Mouse (Mus musculus) lung, postnatal 14 days (tissue): ENCODE measurements around the gene Tmem236.
"Not testable (repeated sequence)": the region's sequence is repeated elsewhere in the genome, so short reads cannot be mapped to it uniquely, and the experiment has no call there.

Experiments
- DNase-seq: peaks from one replicate; pipeline ENCODE4 v3.0.0; 2021

The Tmem236 gene

DNA sequence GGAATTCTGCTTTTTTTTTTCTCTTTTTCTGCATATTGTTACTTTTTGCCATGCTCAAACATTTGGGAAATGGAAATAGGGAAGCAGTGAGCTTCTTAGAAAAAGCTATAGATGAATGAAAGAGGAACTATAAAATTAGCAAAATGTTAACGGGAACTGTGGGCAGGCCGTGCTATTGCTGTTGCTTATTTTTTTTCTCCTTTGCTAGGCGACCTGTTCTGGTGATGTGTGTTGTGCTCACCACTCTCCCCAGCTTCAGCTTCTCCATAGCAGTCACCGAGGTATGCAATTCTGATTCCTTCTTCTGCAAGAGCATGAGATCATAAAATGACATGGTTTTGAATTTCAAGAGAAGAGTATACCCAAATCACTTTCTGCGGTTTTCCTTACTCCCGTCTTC lies 17.7 kb downstream of the Tmem236 start:
- no peak for DNase-seq

- not testable (repeated sequence) for DNase-seq
These were observed 24.1 kb downstream of the Tmem236 start for GRCm38 (mm10) chr2:14198325-14198903.

DNA sequence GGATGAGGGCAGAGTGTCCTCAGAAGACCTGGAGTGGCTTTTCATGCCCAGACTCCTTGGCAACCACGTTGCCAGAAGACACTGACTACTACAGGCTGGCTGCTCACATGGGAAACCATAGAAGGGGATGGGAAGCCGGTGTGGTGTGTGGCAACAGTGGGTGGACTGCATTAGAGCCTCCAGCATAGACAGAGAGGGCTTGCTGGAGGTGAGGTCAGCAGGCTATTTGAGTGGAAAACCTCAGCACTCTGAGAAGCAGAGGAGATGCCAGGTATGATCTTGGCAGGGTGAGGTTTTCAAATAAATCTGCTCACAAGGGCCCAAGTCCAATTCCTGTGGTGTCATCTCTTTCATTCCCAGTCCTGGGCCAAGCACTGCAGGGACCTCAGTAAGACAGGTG lies 25.3 kb downstream of the Tmem236 start:
- no peak for DNase-seq

DNA sequence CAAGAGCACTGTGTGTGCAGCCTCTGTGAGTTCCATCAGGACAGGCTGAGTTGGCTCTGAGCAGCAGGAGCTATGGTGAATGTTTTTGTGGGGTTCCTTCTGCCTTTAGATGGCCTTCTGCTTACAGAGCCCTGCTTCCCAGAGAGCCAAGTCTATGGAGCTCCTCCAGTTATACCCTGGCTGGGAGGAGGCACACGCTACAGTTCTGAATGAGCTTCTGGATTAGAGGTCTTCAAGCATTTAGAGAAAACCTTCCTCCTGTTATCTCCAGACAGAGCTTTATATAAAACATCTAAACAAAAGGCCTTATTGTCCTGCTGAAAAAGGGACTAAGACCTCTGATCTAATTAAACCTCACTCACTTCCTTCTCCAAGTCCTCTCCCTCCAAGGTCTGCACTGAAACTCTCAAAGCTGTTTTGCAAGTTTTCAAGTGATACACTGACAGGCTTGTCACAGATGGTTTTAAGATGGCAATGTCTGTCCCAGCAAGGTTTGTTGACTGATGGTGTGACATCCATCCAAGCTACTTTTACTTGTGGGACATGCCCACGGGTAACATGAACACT lies 26.6 kb downstream of the Tmem236 start:
- DNase-seq = not testable (repeated sequence)

GRCm38 (mm10) chr2:14204308-14204707 lies 30.0 kb downstream of the Tmem236 start:
- no peak for DNase-seq

DNA sequence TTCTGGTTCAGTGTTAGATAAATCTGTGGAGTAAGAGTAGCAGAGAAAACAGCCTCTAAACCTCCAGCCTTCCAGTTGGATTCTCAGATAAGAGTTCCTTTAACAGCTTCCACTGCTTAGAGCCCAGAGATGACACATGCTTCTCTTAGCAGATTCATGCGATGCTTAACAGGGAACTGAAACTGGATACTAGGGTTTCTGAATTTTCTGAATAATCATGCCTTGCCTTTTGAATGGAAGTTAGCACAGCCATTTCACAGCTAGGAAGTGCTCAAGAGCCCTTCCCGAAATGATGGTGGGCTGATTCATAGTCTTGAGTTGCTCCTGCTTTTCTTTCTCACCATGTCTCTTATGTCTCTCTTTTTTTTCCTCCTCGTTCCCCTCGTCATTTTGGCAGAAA lies 32.5 kb downstream of the Tmem236 start:
- no peak for DNase-seq

DNA sequence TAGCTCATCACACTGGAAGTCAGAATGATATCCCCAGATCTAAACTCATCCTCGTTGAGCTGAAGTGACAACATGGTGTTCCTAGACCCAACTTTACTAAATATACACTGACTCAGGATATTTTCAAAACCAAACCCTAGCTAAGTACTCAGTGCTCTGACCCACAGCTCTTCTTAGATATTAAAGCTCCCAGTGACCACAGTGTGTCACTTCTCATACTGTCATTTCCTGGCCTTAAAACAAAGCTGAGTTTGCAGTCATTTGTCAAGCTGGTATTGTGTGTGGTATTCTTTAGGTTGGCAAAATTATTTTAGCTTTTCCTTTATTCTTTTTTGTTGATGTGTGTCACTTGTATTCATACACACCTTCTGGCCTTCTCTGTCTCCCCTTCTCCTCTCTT lies 36.4 kb downstream of the Tmem236 start:
- DNase-seq = no peak

DNA sequence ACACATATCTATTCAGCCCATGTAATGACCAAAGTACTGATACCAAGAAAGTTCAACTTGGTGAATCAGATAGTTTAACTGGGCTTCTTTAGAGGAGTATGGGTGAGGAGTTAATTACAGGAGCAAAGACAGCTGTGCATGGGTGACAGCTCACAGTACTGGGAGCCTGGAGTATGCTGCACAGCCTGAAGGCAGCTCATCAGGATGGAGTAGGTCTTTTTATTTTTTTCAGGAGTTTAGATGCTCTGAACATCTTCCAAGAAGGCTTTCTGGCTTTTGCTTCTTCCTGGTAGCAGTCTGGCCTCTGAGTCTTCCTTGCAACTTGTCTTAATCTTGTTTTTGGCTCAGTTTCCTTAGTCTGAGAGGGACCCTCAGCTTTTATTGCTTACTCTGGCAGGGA lies 37.3 kb downstream of the Tmem236 start:
- DNase-seq = no peak

GRCm38 (mm10) chr2:14214764-14215163 lies 40.4 kb downstream of the Tmem236 start:
- DNase-seq = no peak

GRCm38 (mm10) chr2:14216653-14217052 lies 42.3 kb downstream of the Tmem236 start:
- no peak for DNase-seq

GRCm38 (mm10) chr2:14218126-14218525 lies 43.8 kb downstream of the Tmem236 start:
- DNase-seq = no peak

DNA sequence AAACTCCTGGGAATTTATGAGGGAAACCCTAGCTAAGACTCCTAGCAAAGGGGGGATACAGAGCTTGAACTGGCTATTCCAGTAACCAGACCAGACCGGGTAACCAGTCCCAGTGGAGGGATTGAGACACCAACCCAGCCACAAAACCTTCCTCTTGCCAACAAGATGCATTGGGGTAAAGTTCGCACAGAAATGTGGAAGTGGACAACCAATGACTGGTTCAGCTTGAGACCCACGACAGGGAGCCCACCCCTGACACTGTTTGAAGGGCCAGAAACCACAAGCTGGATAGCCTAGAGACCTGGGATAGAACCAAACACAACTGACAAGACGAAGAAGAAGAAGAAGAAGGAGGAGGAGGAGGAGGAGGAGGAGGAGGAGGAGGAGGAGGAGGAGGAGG lies 50.1 kb downstream of the Tmem236 start:
- no peak for DNase-seq

- DNase-seq = peak; percentile 23
These were observed 54.2 kb downstream of the Tmem236 start for GRCm38 (mm10) chr2:14228495-14228894.

GRCm38 (mm10) chr2:14229149-14229548 lies 54.8 kb downstream of the Tmem236 start, which contains the start of gene Mrc1:
Gene Mrc1, plus strand, starts transcription at chr2:14229392.
- no peak for DNase-seq

GRCm38 (mm10) chr2:14229979-14230378 lies 55.7 kb downstream of the Tmem236 start:
- DNase-seq = no peak

DNA sequence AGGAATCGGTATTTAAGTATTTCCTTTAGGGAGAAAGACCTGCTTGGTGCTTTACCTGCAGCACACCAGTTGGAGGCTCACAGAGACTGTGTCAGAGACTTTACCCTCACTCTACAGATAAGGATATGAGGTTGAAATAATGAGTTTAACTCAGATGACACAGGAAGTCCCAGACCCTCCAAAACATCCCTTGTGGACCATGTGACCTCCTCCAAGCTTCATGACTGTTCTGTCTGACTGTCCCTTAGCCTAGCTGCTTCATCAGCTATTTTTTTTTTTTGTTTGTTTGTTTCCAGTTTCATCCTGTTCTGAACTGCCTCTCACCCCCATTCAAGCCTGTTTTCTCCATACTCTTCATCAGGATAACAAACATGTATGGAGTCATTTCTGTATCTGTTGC lies 58.6 kb downstream of the Tmem236 start:
- no peak for DNase-seq

DNA sequence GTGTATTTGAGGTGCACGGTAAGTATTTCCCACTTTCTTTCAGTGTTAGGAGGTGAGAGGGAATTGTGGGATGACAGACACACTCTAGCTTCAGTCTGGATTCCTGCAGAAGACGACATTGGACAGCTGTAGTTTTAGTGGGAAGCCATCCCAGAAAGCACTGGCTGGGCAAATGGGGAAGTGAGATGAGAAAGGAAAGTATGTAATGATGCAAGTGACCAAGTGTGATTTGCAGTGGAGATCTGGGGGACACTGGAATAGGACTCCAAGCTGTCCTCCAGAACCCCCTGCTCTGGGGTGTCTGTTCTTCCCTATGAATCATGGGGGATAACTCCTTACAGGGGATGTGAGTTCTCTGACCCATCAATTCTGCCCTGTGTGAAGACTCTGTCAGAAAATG lies 59.7 kb downstream of the Tmem236 start:
- no peak for DNase-seq

GRCm38 (mm10) chr2:14235319-14235718 lies 61.0 kb downstream of the Tmem236 start:
- no peak for DNase-seq

DNA sequence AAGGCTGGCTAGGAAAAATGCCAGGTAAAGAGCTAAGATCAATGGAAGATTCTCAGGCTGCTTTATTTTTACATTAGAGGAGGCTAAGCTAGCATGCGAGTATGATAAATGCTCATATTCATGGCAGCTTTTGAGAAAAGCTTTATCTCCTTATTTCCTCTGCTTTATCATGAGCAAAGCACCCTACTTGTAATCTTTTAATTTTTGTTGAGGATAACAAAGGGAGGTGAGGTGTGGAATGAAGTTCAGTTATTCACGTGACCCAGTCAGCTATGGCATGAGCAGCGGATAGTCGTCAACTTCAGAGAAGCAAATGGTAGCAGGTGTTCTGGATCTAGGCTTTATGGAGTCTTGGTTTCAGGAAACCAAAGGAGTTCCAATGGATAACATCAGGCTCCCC lies 62.6 kb downstream of the Tmem236 start:
- DNase-seq = no peak

DNA sequence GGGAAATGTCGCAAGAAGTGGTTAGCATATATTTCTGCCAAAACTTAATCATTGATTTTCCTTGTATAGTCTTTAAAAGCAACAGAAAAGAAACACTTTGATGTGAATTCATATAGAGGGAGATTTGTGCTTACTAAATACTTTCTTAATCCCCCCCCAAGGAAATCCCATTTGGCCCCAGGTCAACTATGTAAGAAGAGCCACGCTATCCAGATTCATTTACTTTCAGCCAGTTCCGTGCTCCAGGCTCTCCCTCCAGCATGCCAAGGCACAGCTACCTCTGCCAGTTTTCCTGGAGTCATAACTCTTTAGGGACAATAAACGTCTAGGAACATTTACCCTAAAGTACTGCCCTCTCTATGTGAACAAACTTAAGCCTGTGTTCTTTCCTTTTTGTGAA lies 63.4 kb downstream of the Tmem236 start:
- no peak for DNase-seq

- DNase-seq = no peak
These were observed 64.8 kb downstream of the Tmem236 start for GRCm38 (mm10) chr2:14239151-14239550.

DNA sequence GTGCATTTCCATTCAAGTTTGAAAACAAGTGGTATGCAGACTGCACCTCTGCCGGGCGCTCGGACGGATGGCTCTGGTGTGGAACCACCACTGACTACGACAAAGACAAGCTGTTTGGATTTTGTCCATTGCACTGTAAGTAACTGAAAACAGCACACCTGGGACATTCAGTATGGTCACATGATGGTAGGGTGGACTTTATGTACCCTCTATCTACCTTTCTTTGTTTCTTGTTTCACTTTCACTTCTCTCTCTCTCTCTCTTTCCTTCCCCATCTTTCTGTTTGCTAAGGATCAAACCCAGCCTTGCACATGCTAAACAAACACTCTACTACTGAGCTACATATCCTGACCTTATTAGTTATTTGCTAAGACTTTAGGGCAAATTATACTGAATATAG lies 69.8 kb downstream of the Tmem236 start:
- no peak for DNase-seq

DNA sequence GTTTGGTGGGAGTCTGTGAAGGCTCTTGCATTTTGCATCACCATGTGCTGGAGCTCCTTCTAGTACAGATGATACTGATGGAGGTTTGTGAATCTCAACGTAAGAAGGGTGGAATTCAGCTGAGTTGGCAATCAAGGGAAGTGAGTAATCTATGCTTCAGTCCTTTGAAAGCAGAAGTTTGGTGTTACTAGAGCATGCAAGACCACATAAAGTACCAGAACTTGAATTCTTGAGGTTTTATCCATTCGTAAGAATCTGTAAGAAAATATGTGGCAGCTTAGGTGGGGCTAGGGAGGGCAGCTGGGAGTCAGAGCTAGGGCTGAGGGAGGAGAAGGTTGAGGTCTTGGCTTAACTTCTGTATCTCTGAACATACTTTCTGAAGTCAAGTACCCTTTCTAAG lies 70.3 kb downstream of the Tmem236 start:
- DNase-seq = no peak

DNA sequence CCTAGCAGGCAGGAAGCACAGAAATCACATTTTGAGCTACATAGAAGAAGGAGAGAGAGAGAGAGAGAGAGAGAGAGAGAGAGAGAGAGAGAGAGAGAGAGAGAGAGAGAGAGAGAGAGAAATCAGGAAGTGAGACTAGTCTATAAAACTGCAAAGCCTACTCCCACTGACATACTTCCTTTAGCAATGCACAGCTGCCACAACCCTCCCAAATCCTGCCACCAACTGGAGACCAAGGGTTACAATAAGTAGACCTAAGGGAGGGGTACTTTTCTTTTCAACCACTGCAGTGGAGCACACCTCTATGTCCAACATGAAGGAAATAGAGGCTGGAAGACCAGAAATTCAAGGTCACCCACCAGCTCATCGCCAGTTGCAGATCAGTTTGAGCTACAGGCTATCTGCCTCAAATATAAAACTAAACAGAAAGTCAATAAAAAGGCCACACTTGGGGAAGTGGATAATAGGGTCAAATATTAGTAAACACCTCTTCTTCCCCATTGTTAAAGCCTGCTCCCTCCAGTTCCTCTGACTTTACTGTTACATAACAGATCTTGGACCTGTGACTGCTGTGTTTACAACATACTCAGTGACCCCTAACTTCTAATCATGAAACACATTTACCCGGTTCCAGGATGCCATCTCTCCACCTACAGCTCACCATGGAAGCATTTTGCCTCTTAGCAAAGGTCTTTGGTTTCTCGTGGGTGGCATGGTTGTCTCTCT lies 75.7 kb downstream of the Tmem236 start:
- no peak for DNase-seq

GRCm38 (mm10) chr2:14251938-14252337 lies 77.6 kb downstream of the Tmem236 start:
- no peak for DNase-seq
